Mouse (Mus musculus): ENCODE data around the gene Creb5. TPM values are rescaled to one million over a fixed set of nuclear protein-coding genes. Genes with fewer than 3 reads are reported as not detected.

Gene Creb5
- polyA plus RNA-seq, 1 experiment from 2014 or later, result 15.4 TPM

DNA sequence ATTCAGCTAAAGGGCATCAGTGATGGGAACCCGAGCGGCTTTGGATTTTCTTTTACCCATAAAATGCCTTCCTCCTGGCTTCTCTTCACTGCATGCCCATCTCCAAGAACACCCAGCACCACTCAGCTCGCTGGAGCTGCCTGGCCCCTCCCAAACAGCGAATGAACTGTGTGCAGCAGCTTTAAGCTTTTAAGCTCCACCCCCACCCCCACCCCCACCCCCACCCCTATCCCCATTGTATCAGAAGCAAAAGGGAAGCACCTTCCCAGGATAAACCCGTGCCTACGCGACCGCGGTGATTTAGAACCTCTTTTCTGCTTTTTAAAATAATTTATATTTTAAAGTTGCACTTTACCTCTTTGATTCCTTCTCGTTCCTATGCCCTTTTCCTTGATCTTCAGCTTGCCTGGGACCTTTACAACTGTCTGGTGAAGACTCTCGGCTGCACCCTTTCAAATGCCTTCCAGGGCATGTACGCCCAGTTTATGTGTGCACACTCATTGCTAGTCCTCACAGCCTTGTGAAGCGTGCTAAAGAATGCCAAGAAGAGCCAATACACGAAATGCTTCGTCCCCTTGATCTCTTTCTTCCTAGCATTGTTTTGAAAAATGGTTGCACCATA, 411.2 kb downstream of the Creb5 start:
- WGBS, result 15% methylated on average over 15 of the region's 15 CpGs
- Histone ChIP-seq H3K4me3 (peak overlapping the region; percentile 35), H3K4me1 (0 out of 2 replicates have a peak, but pooled peaks cover 5% of the 10 kb centered on the region), H3K36me3 (no peaks in the 10 kb centered on the region; the same call in 1 of the 2 replicates), H3K27ac (no peak overlapping the region), H3K9me3 (no peaks in the 10 kb centered on the region), H3K27me3 (ENCODE audit: insufficient read depth, poor library complexity, severe bottlenecking) (no peaks in the 10 kb centered on the region)
- no peak for DNase-seq (ENCODE audit: low spot score)

DNA sequence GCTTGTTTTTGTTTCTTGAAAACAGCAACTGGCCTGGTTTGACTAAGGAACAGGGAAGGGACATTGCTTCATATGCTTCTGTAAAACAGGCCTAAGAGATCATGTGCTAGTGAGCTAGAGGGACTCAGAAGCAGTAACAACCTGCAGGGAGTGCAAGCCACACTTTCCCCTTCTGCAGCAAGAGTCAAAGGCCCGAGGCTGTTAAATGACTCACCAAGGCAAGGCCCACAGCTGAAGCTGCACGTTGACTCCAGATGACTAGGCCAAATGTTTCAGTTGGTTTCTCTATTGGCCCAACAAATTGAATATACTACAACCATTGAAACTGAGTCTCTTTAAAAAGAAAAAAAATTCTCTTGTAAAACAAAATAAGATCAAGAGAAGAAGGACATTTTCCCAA, 417.4 kb downstream of the Creb5 start:
- 0 out of 2 replicates have a peak, but pooled peaks cover 11% of the 10 kb centered on the region for H3K4me1 ChIP-seq
- no peak for DNase-seq (ENCODE audit: low spot score)
- H3K9me3 ChIP-seq, result no peaks in the 10 kb centered on the region
- no peaks in the 10 kb centered on the region for H3K27me3 ChIP-seq (ENCODE audit: insufficient read depth, poor library complexity, severe bottlenecking)
- no peak overlapping the region for H3K4me3 ChIP-seq
- no peak overlapping the region for H3K27ac ChIP-seq
- no peaks in the 10 kb centered on the region for H3K36me3 ChIP-seq
- 33% methylated on average over 2 of the region's 2 CpGs for WGBS

DNA sequence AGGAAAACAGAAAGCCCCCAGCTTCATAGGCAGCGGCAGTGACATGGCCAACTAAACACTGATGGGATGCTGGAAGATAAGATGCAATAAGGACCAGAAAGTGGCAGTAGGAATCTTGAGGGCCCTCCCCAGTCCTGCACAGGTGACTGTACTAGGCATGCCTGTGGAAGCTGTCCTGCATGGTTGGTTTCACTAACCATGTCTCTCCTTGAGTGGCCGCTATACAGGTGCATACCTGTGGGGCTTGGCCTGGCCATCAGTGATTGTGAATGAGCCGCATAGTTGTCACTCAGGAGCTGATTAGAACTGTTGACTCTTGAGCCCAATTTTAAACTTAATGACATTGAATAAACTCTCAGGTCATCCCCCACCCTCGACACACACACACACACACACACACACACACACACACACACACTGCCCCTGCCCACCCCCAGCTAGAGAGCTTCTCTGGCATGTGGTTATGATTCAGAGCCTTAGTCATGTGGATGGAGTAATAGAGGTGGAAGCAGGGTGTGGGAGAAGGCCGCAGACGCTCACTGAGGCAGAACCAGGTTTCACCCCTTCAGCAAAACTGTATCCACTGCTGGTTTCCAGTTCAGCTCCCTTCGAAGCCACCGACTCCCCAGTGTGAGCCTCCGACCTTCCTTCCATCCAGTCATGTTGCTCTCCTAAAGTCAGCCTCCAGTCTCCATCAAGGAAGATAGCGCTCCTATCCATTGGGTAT, 419.7 kb downstream of the Creb5 start:
- Histone ChIP-seq H3K9me3 (no peaks in the 10 kb centered on the region), H3K4me1 (0 out of 2 replicates have a peak, but pooled peaks cover 6% of the 10 kb centered on the region), H3K36me3 (no peaks in the 10 kb centered on the region), H3K27me3 (ENCODE audit: insufficient read depth, poor library complexity, severe bottlenecking) (no peaks in the 10 kb centered on the region), H3K4me3 (no peak overlapping the region), H3K27ac (no peak overlapping the region)
- WGBS, result 82% methylated on average over 10 of the region's 10 CpGs
- DNase-seq (ENCODE audit: low spot score), result no peak

DNA sequence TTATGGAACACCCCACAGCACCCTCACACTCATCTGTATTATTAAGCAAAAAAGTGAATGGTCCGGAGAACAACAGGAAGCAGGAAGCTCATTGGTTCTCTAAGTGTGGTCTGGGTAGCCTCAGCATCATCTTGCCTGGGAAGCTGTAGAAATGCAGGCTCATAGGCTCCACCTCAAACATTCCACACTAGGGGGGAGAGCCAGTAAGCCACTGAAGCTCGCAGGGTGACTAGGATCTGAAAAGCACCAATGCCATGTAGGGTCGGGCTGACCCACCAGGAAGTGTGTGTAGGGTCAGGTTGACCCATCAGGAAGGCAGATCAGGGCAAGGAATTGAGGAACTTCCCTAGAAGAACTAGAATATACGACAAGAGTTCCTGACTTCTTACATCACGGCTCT, 420.7 kb downstream of the Creb5 start:
- Histone ChIP-seq H3K27me3 (ENCODE audit: insufficient read depth, poor library complexity, severe bottlenecking) (no peaks in the 10 kb centered on the region), H3K4me3 (no peak overlapping the region), H3K36me3 (no peaks in the 10 kb centered on the region), H3K9me3 (no peaks in the 10 kb centered on the region), H3K27ac (no peak overlapping the region), H3K4me1 (0 out of 2 replicates have a peak, but pooled peaks cover 6% of the 10 kb centered on the region)
- no peak for DNase-seq (ENCODE audit: low spot score)
- WGBS, result 55% methylated on average over 5 of the region's 5 CpGs

DNA sequence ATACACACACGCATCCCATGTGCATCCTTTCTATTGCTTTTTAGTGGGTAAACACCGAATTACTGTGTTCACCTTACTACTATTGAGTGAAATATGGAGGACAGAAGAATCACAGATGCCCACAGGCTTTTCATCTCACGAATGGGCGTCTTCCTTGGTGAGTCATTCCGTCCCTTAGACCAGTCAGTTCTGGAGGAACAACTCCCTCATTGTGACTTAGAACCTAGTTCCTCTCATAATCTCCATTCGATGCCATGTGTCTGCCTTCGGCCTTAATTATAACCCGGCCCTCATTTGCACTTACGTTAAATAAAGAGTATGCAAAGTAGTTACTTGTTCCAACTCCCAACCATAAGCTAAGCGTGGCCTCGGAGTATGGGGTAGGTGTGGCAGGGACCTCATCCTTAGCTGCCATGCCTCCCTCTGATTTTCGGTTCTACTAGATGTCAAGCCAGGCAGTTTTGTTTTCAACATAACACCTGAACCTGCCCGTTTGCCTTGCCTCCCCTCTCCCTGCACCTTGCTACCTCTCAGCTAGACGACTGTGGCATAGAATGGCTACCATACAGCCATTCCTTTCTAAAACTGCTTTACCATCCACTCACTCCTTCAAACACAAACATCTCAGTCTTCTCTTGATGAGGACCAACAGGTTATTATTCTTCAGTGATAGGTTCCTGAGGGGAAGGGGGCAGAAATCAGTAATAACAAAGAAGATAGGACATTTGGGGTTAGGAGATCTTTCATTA, 422.8 kb downstream of the Creb5 start:
- H3K4me3 ChIP-seq, result no peak overlapping the region
- no peaks in the 10 kb centered on the region for H3K9me3 ChIP-seq
- no peak overlapping the region for H3K27ac ChIP-seq
- H3K4me1 ChIP-seq, result 0 out of 2 replicates have a peak, but pooled peaks cover 6% of the 10 kb centered on the region
- 85% methylated on average over 14 of the region's 14 CpGs for WGBS
- no peaks in the 10 kb centered on the region for H3K27me3 ChIP-seq (ENCODE audit: insufficient read depth, poor library complexity, severe bottlenecking)
- DNase-seq (ENCODE audit: low spot score), result no peak
- no peaks in the 10 kb centered on the region for H3K36me3 ChIP-seq

DNA sequence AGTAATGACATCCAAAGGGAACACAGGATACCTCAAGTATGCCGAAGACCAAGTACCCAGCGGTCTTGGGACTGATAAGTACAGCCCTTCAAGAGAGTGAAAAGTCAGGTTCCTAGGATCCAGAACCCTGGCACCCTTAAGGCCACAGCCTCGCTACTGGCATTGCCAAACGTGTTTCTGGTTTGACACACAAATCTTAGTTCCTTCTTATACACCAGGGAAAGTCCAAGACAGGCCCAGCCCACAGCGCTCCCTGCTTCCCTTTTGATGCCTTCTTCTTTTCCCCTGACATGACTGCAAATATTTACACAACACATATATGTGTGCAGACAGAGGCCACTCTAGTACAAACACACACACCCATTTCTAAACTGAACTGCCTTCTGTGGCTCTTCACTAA, 423.5 kb downstream of the Creb5 start:
- WGBS, result 80% methylated on average over 5 of the region's 5 CpGs
- Histone ChIP-seq H3K4me1 (0 out of 2 replicates have a peak, but pooled peaks cover 6% of the 10 kb centered on the region), H3K4me3 (no peak overlapping the region), H3K9me3 (no peaks in the 10 kb centered on the region), H3K27ac (no peak overlapping the region), H3K36me3 (no peaks in the 10 kb centered on the region), H3K27me3 (ENCODE audit: insufficient read depth, poor library complexity, severe bottlenecking) (no peaks in the 10 kb centered on the region)
- no peak for DNase-seq (ENCODE audit: low spot score)

DNA sequence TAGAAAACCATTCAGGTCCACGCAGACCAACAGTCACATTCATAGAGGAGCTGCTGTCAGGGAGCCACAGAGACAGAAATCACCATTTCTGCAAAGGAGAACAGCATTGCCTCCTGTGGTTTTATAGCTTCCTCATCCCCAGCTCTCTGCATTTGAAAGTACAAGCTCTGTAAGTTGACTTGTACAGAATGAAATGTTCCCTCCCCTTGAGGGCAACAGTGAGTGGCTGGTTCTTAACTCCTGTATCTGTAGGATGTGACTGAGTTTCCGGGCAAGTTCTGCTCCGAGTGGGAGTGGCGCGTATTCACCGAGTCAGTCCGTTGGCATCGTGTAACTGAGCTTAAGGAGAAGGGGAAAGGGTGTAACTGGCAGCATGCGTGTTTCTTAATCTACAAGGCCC, 426.1 kb downstream of the Creb5 start:
- Histone ChIP-seq H3K9me3 (no peaks in the 10 kb centered on the region), H3K27me3 (ENCODE audit: insufficient read depth, poor library complexity, severe bottlenecking) (no peaks in the 10 kb centered on the region), H3K27ac (no peak overlapping the region), H3K4me1 (no peaks in the 10 kb centered on the region), H3K4me3 (no peak overlapping the region), H3K36me3 (no peaks in the 10 kb centered on the region)
- WGBS, result 80% methylated on average over 9 of the region's 9 CpGs
- no peak for DNase-seq (ENCODE audit: low spot score)

DNA sequence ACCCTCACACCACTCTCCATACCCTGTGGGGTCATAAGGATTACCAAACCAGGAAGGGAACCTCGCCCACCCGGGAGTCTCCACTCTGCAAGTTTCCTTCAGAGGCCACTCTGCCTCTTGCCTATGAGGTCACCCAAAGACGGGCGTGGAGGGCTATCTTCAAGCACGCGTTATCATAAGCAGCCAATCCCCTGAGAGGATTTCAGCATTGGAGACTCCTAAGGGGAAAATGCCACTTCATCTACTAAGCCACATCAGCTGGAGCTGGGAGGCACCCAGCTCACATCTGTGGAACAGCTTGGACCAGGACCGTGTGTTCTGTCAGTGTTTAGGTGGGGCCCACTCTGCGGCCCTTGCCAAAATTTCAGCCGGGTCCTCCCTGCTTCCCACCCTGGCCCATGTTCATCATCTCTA, 427.8 kb downstream of the Creb5 start:
- Histone ChIP-seq H3K4me3 (no peak overlapping the region), H3K9me3 (no peaks in the 10 kb centered on the region), H3K27ac (no peak overlapping the region), H3K27me3 (ENCODE audit: insufficient read depth, poor library complexity, severe bottlenecking) (no peaks in the 10 kb centered on the region), H3K36me3 (no peaks in the 10 kb centered on the region), H3K4me1 (no peaks in the 10 kb centered on the region)
- DNase-seq (ENCODE audit: low spot score), result no peak
- WGBS, result 74% methylated on average over 9 of the region's 9 CpGs

DNA sequence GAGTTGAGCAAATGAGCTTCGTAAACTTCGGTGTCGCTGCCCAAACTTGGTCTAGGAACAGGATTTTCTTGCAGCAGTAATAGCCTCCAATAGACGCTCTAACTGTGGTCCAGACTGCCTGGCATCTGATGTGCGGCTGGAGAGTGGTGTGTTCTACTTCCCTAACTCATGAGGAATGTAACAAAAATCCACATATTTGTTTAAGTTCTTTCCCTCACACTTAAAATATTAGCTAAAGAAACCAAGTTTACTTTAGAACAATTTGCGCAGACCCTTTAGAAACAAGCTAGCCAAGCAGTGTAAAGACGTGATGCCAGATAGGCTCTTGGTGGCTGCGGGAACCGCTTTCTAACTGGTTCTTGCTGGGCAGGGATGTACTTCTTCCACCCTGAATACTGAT, 428.9 kb downstream of the Creb5 start:
- Histone ChIP-seq H3K9me3 (no peaks in the 10 kb centered on the region), H3K4me1 (no peaks in the 10 kb centered on the region), H3K4me3 (no peak overlapping the region), H3K27ac (no peak overlapping the region), H3K27me3 (ENCODE audit: insufficient read depth, poor library complexity, severe bottlenecking) (no peaks in the 10 kb centered on the region), H3K36me3 (no peaks in the 10 kb centered on the region)
- DNase-seq (ENCODE audit: low spot score), result no peak
- 85% methylated on average over 9 of the region's 9 CpGs for WGBS

DNA sequence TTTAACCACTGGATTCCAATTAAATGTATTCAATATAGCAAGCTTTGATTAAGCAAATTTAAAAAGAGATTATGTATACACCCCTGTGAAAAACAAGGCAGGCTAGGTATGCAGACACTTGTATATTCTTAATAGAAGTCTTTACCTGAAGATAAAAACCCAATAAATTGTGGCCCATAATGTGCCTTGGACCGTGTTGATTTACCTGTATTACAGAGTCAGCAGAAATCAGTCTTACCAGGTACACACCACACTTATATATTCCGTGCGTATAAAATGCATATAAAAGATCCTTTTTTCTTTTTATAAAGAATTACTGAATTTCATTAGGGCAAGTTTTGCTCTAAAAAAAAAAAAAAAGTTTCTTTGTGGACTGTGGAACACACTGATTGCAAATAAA, 432.9 kb downstream of the Creb5 start:
- 87% methylated on average over 3 of the region's 3 CpGs for WGBS
- Histone ChIP-seq H3K27ac (no peak overlapping the region), H3K27me3 (ENCODE audit: insufficient read depth, poor library complexity, severe bottlenecking) (0 out of 2 replicates have a peak, but pooled peaks cover 13% of the 10 kb centered on the region), H3K9me3 (no peaks in the 10 kb centered on the region), H3K4me3 (no peak overlapping the region), H3K36me3 (no peaks in the 10 kb centered on the region), H3K4me1 (peaks cover 3% of the 10 kb centered on the region; the same call in 1 of the 2 replicates)
- DNase-seq (ENCODE audit: low spot score), result no peak

DNA sequence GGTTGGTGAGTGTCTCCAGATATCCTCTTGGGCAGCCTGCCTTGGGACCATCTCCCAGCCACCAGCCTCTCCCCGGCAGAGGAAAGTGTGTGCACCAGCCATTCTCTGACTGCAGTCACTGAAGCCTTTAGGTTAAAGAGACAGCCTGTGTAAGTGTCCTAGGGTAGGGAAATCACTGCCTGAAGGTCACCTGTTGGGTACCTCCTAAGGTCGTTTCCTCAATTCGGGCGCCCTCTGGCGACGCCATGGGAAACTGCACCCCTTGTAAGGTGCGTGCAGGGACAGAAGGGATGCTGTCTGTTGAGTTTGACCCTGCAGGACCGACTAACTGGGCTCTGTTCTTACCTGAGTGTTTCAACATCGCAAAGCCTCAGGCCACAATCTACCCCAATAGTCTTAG, 434.5 kb downstream of the Creb5 start:
- H3K36me3 ChIP-seq, result no peaks in the 10 kb centered on the region
- H3K4me3 ChIP-seq, result no peak overlapping the region
- DNase-seq (ENCODE audit: low spot score), result peak; percentile 82
- H3K27ac ChIP-seq, result no peak overlapping the region
- H3K9me3 ChIP-seq, result no peaks in the 10 kb centered on the region
- peaks cover 3% of the 10 kb centered on the region; the same call in 1 of the 2 replicates for H3K4me1 ChIP-seq
- 15% methylated on average over 9 of the region's 9 CpGs for WGBS
- H3K27me3 ChIP-seq (ENCODE audit: insufficient read depth, poor library complexity, severe bottlenecking), result 0 out of 2 replicates have a peak, but pooled peaks cover 13% of the 10 kb centered on the region

DNA sequence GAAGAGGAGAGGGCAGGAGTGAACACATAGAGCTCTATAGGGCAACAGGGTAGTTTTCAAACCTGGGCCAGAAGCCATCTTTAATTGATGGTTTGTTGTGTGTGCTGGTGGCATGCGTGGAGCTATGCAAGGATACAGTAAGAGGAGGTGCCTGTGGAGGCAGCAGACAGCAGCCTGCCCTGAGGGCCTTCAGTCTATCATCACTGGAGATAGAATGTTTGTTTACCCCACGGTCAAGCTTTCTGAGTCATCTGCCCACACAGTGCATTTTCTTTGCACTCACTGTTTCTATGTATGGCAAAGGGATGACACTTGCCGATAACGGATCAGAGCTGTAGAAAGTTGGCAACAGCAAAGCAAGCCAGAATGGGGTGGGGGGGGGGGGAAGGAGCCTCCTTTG, 435.6 kb downstream of the Creb5 start:
- DNase-seq (ENCODE audit: low spot score), result no peak
- WGBS, result 65% methylated on average over 4 of the region's 4 CpGs
- Histone ChIP-seq H3K9me3 (no peaks in the 10 kb centered on the region), H3K27me3 (ENCODE audit: insufficient read depth, poor library complexity, severe bottlenecking) (0 out of 2 replicates have a peak, but pooled peaks cover 13% of the 10 kb centered on the region), H3K4me1 (peaks cover 3% of the 10 kb centered on the region; the same call in 1 of the 2 replicates), H3K36me3 (no peaks in the 10 kb centered on the region), H3K27ac (no peak overlapping the region), H3K4me3 (no peak overlapping the region)

DNA sequence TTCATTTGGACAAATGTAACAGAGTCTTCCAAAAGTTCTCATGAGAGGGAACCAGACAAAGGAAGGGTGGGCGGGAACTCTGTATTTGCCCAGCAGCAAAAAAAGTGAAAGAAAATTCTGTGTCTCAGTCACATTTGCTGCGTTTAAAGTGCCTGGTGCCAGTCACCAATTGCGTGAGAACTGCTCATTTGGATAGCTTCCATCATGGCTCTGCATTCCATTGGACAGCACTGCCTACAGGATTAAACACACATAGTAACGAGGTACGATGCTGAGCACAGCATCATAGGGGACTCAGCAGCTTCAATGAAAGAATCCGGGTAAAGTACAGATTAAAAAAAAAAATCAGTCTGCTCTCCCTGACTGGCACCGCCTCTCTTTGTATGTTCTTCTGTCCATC, 443.4 kb downstream of the Creb5 start:
- H3K4me1 ChIP-seq, result 0 out of 2 replicates have a peak, but pooled peaks cover 5% of the 10 kb centered on the region
- H3K4me3 ChIP-seq, result no peak overlapping the region
- H3K9me3 ChIP-seq, result no peaks in the 10 kb centered on the region
- WGBS, result 89% methylated on average over 7 of the region's 7 CpGs
- no peak for DNase-seq (ENCODE audit: low spot score)
- no peaks in the 10 kb centered on the region for H3K36me3 ChIP-seq
- no peaks in the 10 kb centered on the region for H3K27me3 ChIP-seq (ENCODE audit: insufficient read depth, poor library complexity, severe bottlenecking)
- H3K27ac ChIP-seq, result no peak overlapping the region
